Mouse (Mus musculus): ENCODE measurements at regions not wholly inside any gene's neighbourhood (a gene's known extent, or its start where the extent isn't known, plus 50 kb on each side); places are given as distances from the start of the nearest gene placed in this dataset.

DNA sequence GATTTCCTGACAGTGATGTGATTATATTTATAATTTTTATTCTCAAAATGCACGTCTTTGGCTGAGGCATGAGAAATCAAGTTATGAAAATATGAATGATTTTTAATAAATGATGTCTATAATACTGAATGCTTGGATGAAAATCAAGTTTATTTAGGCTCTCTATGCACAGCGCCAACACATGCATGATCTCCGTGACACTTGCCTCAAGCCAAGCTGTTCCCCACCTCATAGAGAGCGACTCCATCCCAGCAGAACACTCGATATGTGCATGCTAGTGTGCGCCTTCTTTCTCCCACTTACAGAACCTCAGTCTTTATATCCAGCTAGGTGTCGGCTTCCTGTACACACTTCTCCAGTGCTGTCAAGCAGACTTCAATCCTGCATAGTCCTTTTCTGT is 139.8 kb upstream of the Gm9833 start:
- no peak for DNase-seq (ENCODE audit: low spot score in 2 of 2)

GRCm38 (mm10) chr3:9957870-9958269 is 130.0 kb upstream of the Gm9833 start:
- DNase-seq (ENCODE audit: low spot score in 2 of 2) = no peak

GRCm38 (mm10) chr3:9959716-9960661 is 127.9 kb upstream of the Gm9833 start:
- no peak for DNase-seq (ENCODE audit: low spot score in 2 of 2)

- DNase-seq (ENCODE audit: low spot score in 2 of 2) = no peak
Measured at GRCm38 (mm10) chr3:9960696-9961095, 127.2 kb upstream of the Gm9833 start.
